Mouse (Mus musculus): ENCODE measurements around the gene Ctxn1. TPM values are rescaled to one million over a fixed set of nuclear protein-coding genes. Genes with fewer than 3 reads are reported as not detected.
A peak's percentile ranks its signal among the peaks of the same experiment; 100 is the strongest.

Ctxn1 gene
- polyA plus RNA-seq, 1 experiment from 2014 or later: 29.4 TPM

GRCm38 (mm10) chr8:4269609-4270008 is 10.5 kb upstream of the Ctxn1 start:
- peaks cover 94% of the 10 kb centered on the region for H3K36me3 ChIP-seq (ENCODE audit: control insufficient read depth, insufficient read depth, low read length)
- H3K4me2 ChIP-seq (ENCODE audit: low read length): no peak overlapping the region
- no peak overlapping the region for H3K27ac ChIP-seq (replicated peaks in 1 of 2; ENCODE audit: control insufficient read depth in 1 of 2, insufficient read depth in 1 of 2, low read depth in 2 of 2, low read length in 2 of 2)
- no peaks in the 10 kb centered on the region for H3K27me3 ChIP-seq (ENCODE audit: control insufficient read depth, insufficient read depth, low read length)
- no peak overlapping the region for H3K4me3 ChIP-seq (ENCODE audit: control insufficient read depth in 1 of 2, insufficient read depth in 1 of 2, low read depth in 1 of 2, low read length in 2 of 2)
- ATAC-seq (ENCODE audit: insufficient number of reproducible peaks, insufficient read depth, low FRiP score, low read depth): no peak
- no peaks in the 10 kb centered on the region for H3K9me3 ChIP-seq (ENCODE audit: control insufficient read depth, low read length)
- H3K9ac ChIP-seq (ENCODE audit: low read length): no peak overlapping the region
- peaks cover 0 to 3% of the 10 kb centered on the region in 2 experiments; a peak in 2 of 4 replicates for H3K4me1 ChIP-seq (ENCODE audit: control insufficient read depth in 2 of 2, insufficient read depth in 2 of 2, low read length in 2 of 2)
- WGBS: 92% methylated on average over 6 of the region's 6 CpGs

GRCm38 (mm10) chr8:4267627-4268026 is 8.6 kb upstream of the Ctxn1 start:
- Histone ChIP-seq H3K4me1 (ENCODE audit: control insufficient read depth in 2 of 2, insufficient read depth in 2 of 2, low read length in 2 of 2) (no peaks in the 10 kb centered on the region), H3K4me3 (ENCODE audit: control insufficient read depth in 1 of 2, insufficient read depth in 1 of 2, low read depth in 1 of 2, low read length in 2 of 2) (no peak overlapping the region), H3K27me3 (ENCODE audit: control insufficient read depth, insufficient read depth, low read length) (no peaks in the 10 kb centered on the region), H3K27ac (replicated peaks in 1 of 2; ENCODE audit: control insufficient read depth in 1 of 2, insufficient read depth in 1 of 2, low read depth in 2 of 2, low read length in 2 of 2) (no peak overlapping the region), H3K36me3 (ENCODE audit: control insufficient read depth, insufficient read depth, low read length) (peaks cover 99% of the 10 kb centered on the region), H3K9ac (ENCODE audit: low read length) (no peak overlapping the region), H3K4me2 (ENCODE audit: low read length) (no peak overlapping the region), H3K9me3 (ENCODE audit: control insufficient read depth, low read length) (no peaks in the 10 kb centered on the region)
- 74% methylated on average over 15 of the region's 15 CpGs for WGBS
- ATAC-seq (ENCODE audit: insufficient number of reproducible peaks, insufficient read depth, low FRiP score, low read depth): no peak

- H3K36me3 ChIP-seq (ENCODE audit: control insufficient read depth, insufficient read depth, low read length): peaks cover 100% of the 10 kb centered on the region
- no peak overlapping the region for H3K4me3 ChIP-seq (ENCODE audit: control insufficient read depth in 1 of 2, insufficient read depth in 1 of 2, low read depth in 1 of 2, low read length in 2 of 2)
- ATAC-seq (ENCODE audit: insufficient number of reproducible peaks, insufficient read depth, low FRiP score, low read depth): no peak
- H3K9me3 ChIP-seq (ENCODE audit: control insufficient read depth, low read length): no peaks in the 10 kb centered on the region
- 93% methylated on average over 15 of the region's 15 CpGs for WGBS
- no peak overlapping the region for H3K9ac ChIP-seq (ENCODE audit: low read length)
- no peaks in the 10 kb centered on the region for H3K4me1 ChIP-seq (ENCODE audit: control insufficient read depth in 2 of 2, insufficient read depth in 2 of 2, low read length in 2 of 2)
- H3K27me3 ChIP-seq (ENCODE audit: control insufficient read depth, insufficient read depth, low read length): no peaks in the 10 kb centered on the region
- H3K4me2 ChIP-seq (ENCODE audit: low read length): no peak overlapping the region
- no peak overlapping the region for H3K27ac ChIP-seq (replicated peaks in 1 of 2; ENCODE audit: control insufficient read depth in 1 of 2, insufficient read depth in 1 of 2, low read depth in 2 of 2, low read length in 2 of 2)
Measured at GRCm38 (mm10) chr8:4265160-4265914, 6.3 kb upstream of the Ctxn1 start.

GRCm38 (mm10) chr8:4263105-4263791 is 4.2 kb upstream of the Ctxn1 start:
- 82% methylated on average over 8 of the region's 8 CpGs for WGBS
- Histone ChIP-seq H3K27me3 (ENCODE audit: control insufficient read depth, insufficient read depth, low read length) (no peaks in the 10 kb centered on the region), H3K36me3 (ENCODE audit: control insufficient read depth, insufficient read depth, low read length) (peaks cover 86% of the 10 kb centered on the region), H3K9me3 (ENCODE audit: control insufficient read depth, low read length) (no peaks in the 10 kb centered on the region), H3K4me1 (ENCODE audit: control insufficient read depth in 2 of 2, insufficient read depth in 2 of 2, low read length in 2 of 2) (peaks cover 2 to 3% of the 10 kb centered on the region in 2 experiments; a peak in 2 of 4 replicates), H3K4me2 (ENCODE audit: low read length) (no peak overlapping the region), H3K9ac (ENCODE audit: low read length) (no peak overlapping the region), H3K27ac (replicated peaks in 1 of 2; ENCODE audit: control insufficient read depth in 1 of 2, insufficient read depth in 1 of 2, low read depth in 2 of 2, low read length in 2 of 2) (no peak overlapping the region), H3K4me3 (ENCODE audit: control insufficient read depth in 1 of 2, insufficient read depth in 1 of 2, low read depth in 1 of 2, low read length in 2 of 2) (no peak overlapping the region)
- ATAC-seq (ENCODE audit: insufficient number of reproducible peaks, insufficient read depth, low FRiP score, low read depth): no peak

GRCm38 (mm10) chr8:4259805-4260170 is 714 bp upstream of the Ctxn1 start:
- Histone ChIP-seq H3K9ac (ENCODE audit: low read length) (0 out of 2 replicates have a peak overlapping the region, but pooled peaks have one; percentile 0), H3K4me3 (ENCODE audit: control insufficient read depth in 1 of 2, insufficient read depth in 1 of 2, low read depth in 1 of 2, low read length in 2 of 2) (no peak overlapping the region), H3K27ac (replicated peaks in 1 of 2; ENCODE audit: control insufficient read depth in 1 of 2, insufficient read depth in 1 of 2, low read depth in 2 of 2, low read length in 2 of 2) (no peak overlapping the region), H3K36me3 (ENCODE audit: control insufficient read depth, insufficient read depth, low read length) (peaks cover 77% of the 10 kb centered on the region), H3K4me2 (ENCODE audit: low read length) (no peak overlapping the region), H3K4me1 (ENCODE audit: control insufficient read depth in 2 of 2, insufficient read depth in 2 of 2, low read length in 2 of 2) (peaks cover 8 to 12% of the 10 kb centered on the region in 2 experiments; a peak in 3 of 4 replicates), H3K27me3 (ENCODE audit: control insufficient read depth, insufficient read depth, low read length) (no peaks in the 10 kb centered on the region), H3K9me3 (ENCODE audit: control insufficient read depth, low read length) (no peaks in the 10 kb centered on the region)
- ATAC-seq (ENCODE audit: insufficient number of reproducible peaks, insufficient read depth, low FRiP score, low read depth): no peak
- WGBS: 82% methylated on average over 4 of the region's 4 CpGs

- Histone ChIP-seq H3K4me1 (ENCODE audit: control insufficient read depth in 2 of 2, insufficient read depth in 2 of 2, low read length in 2 of 2) (peaks cover 11 to 19% of the 10 kb centered on the region in 2 experiments), H3K4me3 (ENCODE audit: control insufficient read depth in 1 of 2, insufficient read depth in 1 of 2, low read depth in 1 of 2, low read length in 2 of 2) (peak overlapping the region; percentile 77 to 83), H3K27me3 (ENCODE audit: control insufficient read depth, insufficient read depth, low read length) (no peaks in the 10 kb centered on the region), H3K4me2 (ENCODE audit: low read length) (peak overlapping the region; percentile 98), H3K9me3 (ENCODE audit: control insufficient read depth, low read length) (no peaks in the 10 kb centered on the region), H3K36me3 (ENCODE audit: control insufficient read depth, insufficient read depth, low read length) (peaks cover 71% of the 10 kb centered on the region), H3K27ac (replicated peaks in 1 of 2; ENCODE audit: control insufficient read depth in 1 of 2, insufficient read depth in 1 of 2, low read depth in 2 of 2, low read length in 2 of 2) (peak overlapping the region; percentile 61 to 65), H3K9ac (ENCODE audit: low read length) (peak overlapping the region; percentile 83)
- WGBS: 1% methylated on average over 32 of the region's 32 CpGs
- peak; percentile 65 for ATAC-seq (ENCODE audit: insufficient number of reproducible peaks, insufficient read depth, low FRiP score, low read depth)
Measured at GRCm38 (mm10) chr8:4258678-4259077, 396 bp downstream of the Ctxn1 start.

- H3K36me3 ChIP-seq (ENCODE audit: control insufficient read depth, insufficient read depth, low read length): peaks cover 67% of the 10 kb centered on the region
- no peaks in the 10 kb centered on the region for H3K9me3 ChIP-seq (ENCODE audit: control insufficient read depth, low read length)
- H3K4me1 ChIP-seq (ENCODE audit: control insufficient read depth in 2 of 2, insufficient read depth in 2 of 2, low read length in 2 of 2): peaks cover 11 to 20% of the 10 kb centered on the region in 2 experiments
- H3K27ac ChIP-seq (replicated peaks in 1 of 2; ENCODE audit: control insufficient read depth in 1 of 2, insufficient read depth in 1 of 2, low read depth in 2 of 2, low read length in 2 of 2): no peak overlapping the region
- ATAC-seq (ENCODE audit: insufficient number of reproducible peaks, insufficient read depth, low FRiP score, low read depth): peak; percentile 46; the same call in 1 of the 2 replicates
- 3% methylated on average over 34 of the region's 35 CpGs for WGBS
- peak overlapping the region; percentile 77 to 83 for H3K4me3 ChIP-seq (ENCODE audit: control insufficient read depth in 1 of 2, insufficient read depth in 1 of 2, low read depth in 1 of 2, low read length in 2 of 2)
- H3K27me3 ChIP-seq (ENCODE audit: control insufficient read depth, insufficient read depth, low read length): no peaks in the 10 kb centered on the region
- H3K9ac ChIP-seq (ENCODE audit: low read length): peak overlapping the region; percentile 83
- H3K4me2 ChIP-seq (ENCODE audit: low read length): peak overlapping the region; percentile 98
Measured at GRCm38 (mm10) chr8:4258233-4258632, 841 bp downstream of the Ctxn1 start.
